Mouse (Mus musculus) ES-E14 (cell line): ENCODE measurements around the gene Il1rn. TPM values are rescaled to one million over a fixed set of nuclear protein-coding genes. Genes with fewer than 3 reads are reported as not detected.
A peak's percentile ranks its signal among the peaks of the same experiment; 100 is the strongest.

Experiments
- DNase-seq: peaks from one replicate; pipeline ENCODE4 v3.0.0-alpha.2; 2013; ENCODE audit warnings: low read depth, low spot score
- H3K27ac ChIP-seq: 2 replicates; pipeline ENCODE4 v1.5.1; 2012; ENCODE audit warnings: low read depth, mild to moderate bottlenecking, low read length, moderate library complexity, mixed read lengths; ENCODE audit not compliant: poor library complexity, insufficient read depth, severe bottlenecking
- H3K36me3 ChIP-seq: 2 replicates; pipeline ENCODE4 v1.6.1; 2012; ENCODE audit warnings: mild to moderate bottlenecking, low read length, moderate library complexity, mixed read lengths; ENCODE audit not compliant: control insufficient read depth, poor library complexity, insufficient read depth, severe bottlenecking
- H3K4me1 ChIP-seq, 2 experiments: fragments of 150-350 bp in 1 of 2; sonication (generic) in 1 of 2; 2 replicates each; pipeline ENCODE4 v1.6.1; 2012; ENCODE audit warnings: low read length in 2 of 2, mild to moderate bottlenecking in 1 of 2, mixed read lengths in 1 of 2; ENCODE audit not compliant: control insufficient read depth in 2 of 2, insufficient read depth in 2 of 2, poor library complexity in 1 of 2
- H3K4me3 ChIP-seq, 2 experiments: fragments of 150-350 bp in 1 of 2; sonication (generic) in 1 of 2; 2 replicates each; pipeline ENCODE4 v1.5.1; 2012; ENCODE audit warnings: low read length in 2 of 2, low read depth in 1 of 2, mild to moderate bottlenecking in 1 of 2, mixed read lengths in 1 of 2; ENCODE audit not compliant: insufficient read depth in 1 of 2, poor library complexity in 1 of 2, severe bottlenecking in 1 of 2
- H3K9ac ChIP-seq: 2 replicates; pipeline ENCODE4 v1.6.1; 2012; ENCODE audit warnings: low read depth, mild to moderate bottlenecking, low read length, mixed read lengths; ENCODE audit not compliant: poor library complexity, insufficient read depth, severe bottlenecking
- H3K9me3 ChIP-seq: fragments of 150-350 bp; sonication (generic); 2 replicates; pipeline ENCODE4 v1.6.1; 2012; ENCODE audit warnings: low read depth, mild to moderate bottlenecking, low read length; ENCODE audit not compliant: control insufficient read depth, insufficient read depth
- CHD2 ChIP-seq: IDR thresholded peaks from 2 replicates; pipeline ENCODE4 v1.6.1; 2014; ENCODE audit warnings: mild to moderate bottlenecking, low read depth, low read length, inconsistent platforms
- HCFC1 ChIP-seq: IDR thresholded peaks from 2 replicates; pipeline ENCODE4 v1.6.1; 2012; ENCODE audit warnings: low read length, inconsistent platforms, borderline replicate concordance; ENCODE audit not compliant: insufficient read depth
- MAFK ChIP-seq: IDR thresholded peaks from 2 replicates; pipeline ENCODE4 v1.6.1; 2014; ENCODE audit warnings: mild to moderate bottlenecking, low read depth, low read length, inconsistent platforms; ENCODE audit not compliant: insufficient read depth
- ZC3H11A ChIP-seq: IDR thresholded peaks from 2 replicates; pipeline ENCODE4 v1.6.1; 2012; ENCODE audit warnings: low read depth, mild to moderate bottlenecking, inconsistent platforms, low read length, borderline replicate concordance
- ZNF384 ChIP-seq: IDR thresholded peaks from 2 replicates; pipeline ENCODE4 v1.6.1; 2012; ENCODE audit warnings: low read depth, low read length, inconsistent platforms
- in situ Hi-C, 2 experiments: fragments of 600-800 bp; cut with MboI; formaldehyde crosslinking; loops; one replicate each; pipeline ENCODE4 v1.15.1; 2025; ENCODE audit warnings: low sequenced_read_pairs in 2 of 2, inconsistent platforms in 1 of 2; ENCODE audit not compliant: unreplicated experiment in 2 of 2
- total RNA-seq: library from RNA; depleted of rRNA; stranded (reverse); fragments of 300-350 nt; gene quantifications from 2 replicates; pipeline ENCODE4 v1.2.3, GENCODE M21; 2012; rRNA removed

Il1rn gene
- not detected in 2 replicates for total RNA-seq

DNA sequence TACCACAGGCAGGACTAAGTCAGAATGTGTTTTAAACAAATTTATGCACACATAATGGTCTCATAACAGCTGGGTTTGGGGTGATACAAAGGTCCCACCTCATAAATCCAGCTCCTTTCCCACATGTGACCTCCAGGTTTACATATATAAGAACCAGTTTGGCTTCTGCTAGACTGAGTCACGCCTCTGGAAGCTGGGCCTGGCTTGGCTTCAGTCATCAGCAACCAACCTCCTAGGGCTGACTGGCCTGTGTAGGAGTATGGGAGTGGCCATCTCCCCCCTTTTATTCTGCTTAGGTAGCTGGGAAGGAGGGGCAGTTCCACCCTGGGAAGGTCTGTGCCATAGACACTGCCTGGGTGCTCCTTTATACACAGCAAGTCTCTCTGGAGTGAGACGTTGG is at the start of gene Il1rn:
Gene Il1rn (plus strand): TSS at position 309 of the 400 bp plus-strand sequence.
- H3K9ac ChIP-seq, result no peak within 1 kb of the TSS
- in situ Hi-C loops, result no loop called here

DNA sequence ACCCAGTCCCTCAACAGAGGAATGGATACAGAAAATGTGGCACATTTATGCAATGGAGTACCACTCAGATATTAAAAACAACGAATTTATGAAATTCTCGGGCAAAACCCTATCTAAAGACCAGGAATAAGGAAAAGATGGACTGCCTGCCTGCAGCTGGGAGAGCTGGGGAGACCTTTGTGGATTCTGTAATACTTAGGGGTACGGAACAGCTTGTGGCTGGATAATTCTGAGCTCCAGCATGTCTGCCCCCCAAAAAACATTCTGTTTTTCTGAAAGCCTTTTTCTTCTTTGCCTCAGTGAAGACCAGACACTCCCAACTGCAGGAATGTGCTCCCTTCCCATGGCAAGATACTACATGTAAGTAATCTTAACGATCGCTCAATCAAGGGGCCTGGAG is 45.8 kb upstream of the Il1rn start, which contains the start of gene Il1f10:
Gene Il1f10 (plus strand): TSS at position 301 of the 400 bp plus-strand sequence.
- H3K4me1 ChIP-seq, result no peaks in the 10 kb centered on the region
- TF ChIP-seq ZC3H11A (no peak), ZNF384 (no peak), MAFK (no peak), CHD2 (no peak), HCFC1 (no peak)
- in situ Hi-C loops, result no loop called here
- no peak within 1 kb of the TSS for H3K9ac ChIP-seq
- no peak for DNase-seq
- H3K4me3 ChIP-seq, result no peak within 1 kb of the TSS
- no peak within 1 kb of the TSS for H3K27ac ChIP-seq
- H3K36me3 ChIP-seq, result no peaks in the 10 kb centered on the region
- no peaks in the 10 kb centered on the region for H3K9me3 ChIP-seq

More for the DNA sequence above, at the start of gene Il1rn:
- Histone ChIP-seq H3K9me3 (no peaks in the 10 kb centered on the region), H3K27ac (no peak within 1 kb of the TSS), H3K4me3 (no peak within 1 kb of the TSS), H3K36me3 (no peaks in the 10 kb centered on the region), H3K4me1 (no peaks in the 10 kb centered on the region)
- TF ChIP-seq HCFC1, result no peak
- TF ChIP-seq CHD2, result no peak
- no peak for TF ChIP-seq ZC3H11A
- no peak for DNase-seq

DNA sequence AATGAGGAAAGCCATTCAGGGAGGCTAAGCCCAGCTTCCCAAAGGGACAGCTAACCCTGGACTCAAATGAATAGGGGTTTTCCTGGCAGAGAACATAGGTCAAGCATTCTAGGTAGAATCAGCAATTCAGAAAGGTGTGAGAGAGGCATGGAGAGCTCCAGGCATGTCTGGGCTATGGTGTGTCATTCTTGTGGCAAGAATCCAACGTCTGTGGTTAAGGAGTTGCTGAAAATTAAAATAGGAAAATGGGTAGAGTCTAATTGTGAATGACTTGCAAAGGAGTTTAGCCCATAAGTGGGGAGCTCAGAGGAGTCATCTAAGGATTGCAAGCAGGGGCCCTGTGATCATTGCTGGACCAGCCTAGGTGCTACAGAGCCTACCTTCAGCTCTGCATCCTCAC is 42.0 kb upstream of the Il1rn start:
- no peak overlapping the region for H3K4me3 ChIP-seq
- TF ChIP-seq ZNF384, result no peak
- no peak for TF ChIP-seq ZC3H11A
- no peak for TF ChIP-seq HCFC1
- TF ChIP-seq CHD2, result no peak
- no peak for TF ChIP-seq MAFK
- in situ Hi-C loops, result no loop called here

DNA sequence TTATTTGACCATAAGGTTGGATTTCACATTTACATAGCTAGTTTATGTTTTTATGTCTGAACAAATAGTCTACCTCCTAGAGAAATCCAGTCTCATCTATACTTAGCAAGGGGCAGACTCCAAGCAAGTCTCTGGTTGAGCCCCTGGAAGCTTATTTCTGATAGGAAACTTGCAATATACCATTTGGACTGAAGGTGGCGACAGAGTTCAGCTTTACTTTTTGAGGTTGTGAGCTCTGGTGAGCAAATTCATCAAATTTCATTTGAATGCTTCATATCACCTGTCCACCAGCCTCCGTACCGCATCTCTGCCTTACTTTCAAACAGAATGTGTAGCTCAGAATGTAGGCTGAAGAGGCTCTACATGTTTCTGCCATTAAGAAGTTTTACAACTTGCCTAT is 39.8 kb upstream of the Il1rn start:
- in situ Hi-C loops, result no loop called here
- H3K9ac ChIP-seq, result no peak overlapping the region

More for the DNA sequence above, 42.0 kb upstream of the Il1rn start:
- Histone ChIP-seq H3K9me3 (no peaks in the 10 kb centered on the region), H3K9ac (no peak overlapping the region), H3K36me3 (no peaks in the 10 kb centered on the region), H3K4me1 (no peaks in the 10 kb centered on the region), H3K27ac (no peak overlapping the region)
- DNase-seq, result no peak

More for the DNA sequence above, 39.8 kb upstream of the Il1rn start:
- Histone ChIP-seq H3K9me3 (no peaks in the 10 kb centered on the region), H3K36me3 (no peaks in the 10 kb centered on the region), H3K4me1 (no peaks in the 10 kb centered on the region), H3K27ac (no peak overlapping the region), H3K4me3 (no peak overlapping the region)
- peak; percentile 71 for DNase-seq
- TF ChIP-seq HCFC1 (no peak), ZNF384 (no peak), MAFK (no peak), CHD2 (no peak), ZC3H11A (peak; percentile 71; the same call in 1 of the 2 replicates)
